Mouse (Mus musculus) midbrain, embryonic 16.5 days (tissue): ENCODE results near the gene Slc25a21. TPM values are rescaled to one million over a fixed set of nuclear protein-coding genes. Genes with fewer than 3 reads are reported as not detected.

Source experiments
- ATAC-seq: fragments of 200-750 bp; cut with Nextera tagmentation; 2 replicates; pipeline ENCODE4 v1.8.0; 2017; ENCODE audit warnings: moderate TSS enrichment
- H3K27ac ChIP-seq: fragments of 300-500 bp; sonication (generic); 2 replicates; pipeline ENCODE4 v1.5.1; 2014; ENCODE audit warnings: mild to moderate bottlenecking, low read length, mixed read lengths
- H3K27me3 ChIP-seq: fragments of 300-500 bp; sonication (generic); 2 replicates; pipeline ENCODE4 v1.6.1; 2014; ENCODE audit warnings: low read depth, low read length, mixed read lengths; ENCODE audit not compliant: control insufficient read depth, insufficient read depth
- H3K36me3 ChIP-seq: fragments of 300-500 bp; sonication (generic); 2 replicates; pipeline ENCODE4 v1.6.1; 2014; ENCODE audit warnings: mild to moderate bottlenecking, low read length, moderate library complexity, mixed read lengths; ENCODE audit not compliant: control insufficient read depth, insufficient read depth
- H3K4me1 ChIP-seq: fragments of 300-500 bp; sonication (generic); 2 replicates; pipeline ENCODE4 v1.6.1; 2014; ENCODE audit warnings: mild to moderate bottlenecking, low read length, mixed read lengths; ENCODE audit not compliant: control insufficient read depth, insufficient read depth
- H3K4me2 ChIP-seq: fragments of 300-500 bp; sonication (generic); 2 replicates; pipeline ENCODE4 v1.6.1; 2014; ENCODE audit warnings: mild to moderate bottlenecking, low read length, mixed read lengths
- H3K4me3 ChIP-seq: fragments of 300-500 bp; sonication (generic); 2 replicates; pipeline ENCODE4 v1.5.1; 2014; ENCODE audit warnings: low read depth, mild to moderate bottlenecking, low read length, moderate library complexity, mixed read lengths
- H3K9ac ChIP-seq: fragments of 300-500 bp; sonication (generic); 2 replicates; pipeline ENCODE4 v1.6.1; 2014; ENCODE audit warnings: low read depth, low read length, mixed read lengths
- H3K9me3 ChIP-seq: fragments of 300-500 bp; sonication (generic); replicated peaks from 2 replicates; pipeline ENCODE4 v1.6.1; 2014; ENCODE audit warnings: mild to moderate bottlenecking, low read length, mixed read lengths; ENCODE audit not compliant: control insufficient read depth, poor library complexity, severe bottlenecking
- WGBS: fragments of 180-500 bp; shearing (Covaris S2); extraction: QIAGEN DNeasy Blood & Tissue Kit; methylation state at CpG from one replicate; pipeline ENCODE4 v1.1.7; 2014; 5-methylcytosine and 5-hydroxymethylcytosine counted together
- polyA plus RNA-seq: library from polyadenylated mRNA; unstranded; fragments of >200 nt; fragmentation: Nextera tagmentation; extraction: Ambion mirVana; gene quantifications from 2 replicates; pipeline ENCODE4 v1.2.1, GENCODE M21; 2015

The Slc25a21 gene
- polyA plus RNA-seq, 1 experiment from 2014 or later: 0.26 TPM

DNA sequence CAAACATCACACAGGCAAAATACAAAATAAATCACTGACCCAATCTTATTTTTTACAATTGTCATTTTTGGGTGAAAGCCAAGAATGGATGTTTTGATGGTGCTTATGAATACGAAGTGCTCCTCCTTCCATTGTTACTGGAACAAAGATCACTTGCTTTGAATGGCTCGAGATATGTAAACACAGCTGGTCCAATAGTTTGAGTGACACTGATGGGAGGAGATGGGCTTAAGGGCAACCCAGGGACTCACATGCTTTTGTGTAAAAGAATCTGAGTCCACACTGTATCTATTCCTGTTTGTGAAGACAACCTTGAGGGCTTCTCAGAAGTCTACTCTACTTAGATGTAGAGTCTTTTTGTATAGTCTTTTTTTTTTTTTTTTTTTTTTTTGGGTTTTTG, 389.8 kb downstream of the Slc25a21 start:
- no peak overlapping the region for H3K4me2 ChIP-seq
- no peak for ATAC-seq
- H3K4me3 ChIP-seq: no peak overlapping the region
- 55% methylated on average over 2 of the region's 2 CpGs for WGBS
- no peaks in the 10 kb centered on the region for H3K36me3 ChIP-seq
- H3K4me1 ChIP-seq: no peaks in the 10 kb centered on the region
- no peak overlapping the region for H3K9ac ChIP-seq
- no peaks in the 10 kb centered on the region for H3K27me3 ChIP-seq
- no peak overlapping the region for H3K27ac ChIP-seq
- no peaks in the 10 kb centered on the region for H3K9me3 ChIP-seq

DNA sequence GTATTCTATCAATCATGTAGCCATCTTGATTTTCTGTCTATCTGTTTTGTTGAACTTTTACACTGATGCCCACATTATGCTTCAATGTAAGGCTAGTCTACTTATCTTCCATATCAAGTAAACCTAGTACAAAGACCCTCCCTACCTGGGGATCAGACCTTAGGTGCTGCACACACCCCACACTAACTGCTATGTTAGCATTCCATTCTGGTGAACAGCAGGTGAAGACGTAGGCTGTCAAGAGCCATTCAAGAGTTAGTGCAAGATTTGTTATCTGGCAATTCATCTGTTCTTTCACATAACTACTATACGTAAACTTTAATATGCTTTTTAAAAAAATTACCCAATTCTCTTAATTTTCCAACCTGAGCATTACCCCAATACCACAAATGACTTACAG, 390.2 kb downstream of the Slc25a21 start:
- WGBS: 90% methylated on average over 2 of the region's 2 CpGs
- no peak for ATAC-seq
- no peaks in the 10 kb centered on the region for H3K27me3 ChIP-seq

GRCm38 (mm10) chr12:56804487-56804886, 392.8 kb downstream of the Slc25a21 start:
- Histone ChIP-seq H3K27me3 (no peaks in the 10 kb centered on the region), H3K4me3 (no peak overlapping the region), H3K27ac (no peak overlapping the region), H3K9me3 (no peaks in the 10 kb centered on the region), H3K36me3 (no peaks in the 10 kb centered on the region), H3K4me1 (no peaks in the 10 kb centered on the region), H3K4me2 (no peak overlapping the region), H3K9ac (no peak overlapping the region)
- WGBS: 46% methylated on average over 3 of the region's 3 CpGs
- no peak for ATAC-seq

More for the DNA sequence above, 390.2 kb downstream of the Slc25a21 start:
- no peak overlapping the region for H3K9ac ChIP-seq
- H3K9me3 ChIP-seq: no peaks in the 10 kb centered on the region
- no peaks in the 10 kb centered on the region for H3K4me1 ChIP-seq
- no peak overlapping the region for H3K27ac ChIP-seq
- no peaks in the 10 kb centered on the region for H3K36me3 ChIP-seq
- H3K4me3 ChIP-seq: no peak overlapping the region
- H3K4me2 ChIP-seq: no peak overlapping the region

- Histone ChIP-seq H3K9me3 (no peaks in the 10 kb centered on the region), H3K27ac (no peak overlapping the region), H3K36me3 (no peaks in the 10 kb centered on the region), H3K9ac (no peak overlapping the region), H3K4me3 (no peak overlapping the region), H3K4me2 (no peak overlapping the region), H3K27me3 (no peaks in the 10 kb centered on the region), H3K4me1 (no peaks in the 10 kb centered on the region)
- WGBS: 55% methylated on average over 6 of the region's 6 CpGs
- ATAC-seq: no peak
Observed at GRCm38 (mm10) chr12:56798641-56799415, 398.4 kb downstream of the Slc25a21 start.

GRCm38 (mm10) chr12:56789236-56789635, 408.0 kb downstream of the Slc25a21 start:
- no peaks in the 10 kb centered on the region for H3K9me3 ChIP-seq
- no peaks in the 10 kb centered on the region for H3K36me3 ChIP-seq
- 80% methylated on average over 4 of the region's 4 CpGs for WGBS
- ATAC-seq: no peak
- H3K27ac ChIP-seq: no peak overlapping the region
- H3K4me3 ChIP-seq: no peak overlapping the region
- H3K9ac ChIP-seq: no peak overlapping the region
- no peaks in the 10 kb centered on the region for H3K27me3 ChIP-seq
- H3K4me2 ChIP-seq: no peak overlapping the region
- no peaks in the 10 kb centered on the region for H3K4me1 ChIP-seq

DNA sequence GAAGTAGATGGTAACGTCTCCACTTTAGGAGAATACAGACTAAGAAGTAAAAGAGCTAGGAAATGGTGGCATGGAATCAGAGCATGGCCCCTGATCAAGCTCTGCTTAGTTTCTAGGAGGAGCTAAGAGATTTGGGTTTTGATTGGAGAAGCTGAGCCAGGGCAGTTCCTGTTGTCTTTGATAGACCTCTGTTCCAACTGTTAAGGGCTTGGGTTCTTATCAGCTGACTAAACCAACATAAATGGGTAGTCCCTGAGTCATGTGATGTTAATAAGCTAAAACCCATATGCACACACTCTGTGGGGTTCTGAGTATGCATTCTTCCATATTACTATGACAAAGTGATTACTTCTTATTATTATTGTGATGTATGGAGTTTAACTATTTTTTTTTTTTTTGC, 412.0 kb downstream of the Slc25a21 start:
- Histone ChIP-seq H3K9me3 (no peaks in the 10 kb centered on the region), H3K27me3 (no peaks in the 10 kb centered on the region), H3K36me3 (no peaks in the 10 kb centered on the region), H3K9ac (no peak overlapping the region), H3K27ac (no peak overlapping the region), H3K4me2 (no peak overlapping the region), H3K4me1 (no peaks in the 10 kb centered on the region), H3K4me3 (no peak overlapping the region)
- no peak for ATAC-seq
- 80% methylated on average over 1 of the region's 1 CpGs for WGBS

GRCm38 (mm10) chr12:56781196-56781595, 416.1 kb downstream of the Slc25a21 start:
- no peak for ATAC-seq
- H3K4me2 ChIP-seq: no peak overlapping the region
- 82% methylated on average over 5 of the region's 5 CpGs for WGBS
- no peak overlapping the region for H3K4me3 ChIP-seq
- H3K36me3 ChIP-seq: no peaks in the 10 kb centered on the region
- H3K27ac ChIP-seq: no peak overlapping the region
- no peaks in the 10 kb centered on the region for H3K4me1 ChIP-seq
- no peaks in the 10 kb centered on the region for H3K9me3 ChIP-seq
- no peak overlapping the region for H3K9ac ChIP-seq
- H3K27me3 ChIP-seq: no peaks in the 10 kb centered on the region

- H3K9me3 ChIP-seq: no peaks in the 10 kb centered on the region
- no peak overlapping the region for H3K9ac ChIP-seq
- no peak overlapping the region for H3K4me3 ChIP-seq
- no peaks in the 10 kb centered on the region for H3K36me3 ChIP-seq
- no peak overlapping the region for H3K4me2 ChIP-seq
- H3K27me3 ChIP-seq: no peaks in the 10 kb centered on the region
- 92% methylated on average over 3 of the region's 3 CpGs for WGBS
- no peak for ATAC-seq
- H3K27ac ChIP-seq: no peak overlapping the region
- no peaks in the 10 kb centered on the region for H3K4me1 ChIP-seq
Observed at GRCm38 (mm10) chr12:56779621-56780020, 417.7 kb downstream of the Slc25a21 start.

GRCm38 (mm10) chr12:56773941-56774340, 423.3 kb downstream of the Slc25a21 start:
- no peak overlapping the region for H3K9ac ChIP-seq
- no peaks in the 10 kb centered on the region for H3K27me3 ChIP-seq
- no peaks in the 10 kb centered on the region for H3K4me1 ChIP-seq
- no peaks in the 10 kb centered on the region for H3K36me3 ChIP-seq
- no peak overlapping the region for H3K4me2 ChIP-seq
- H3K4me3 ChIP-seq: no peak overlapping the region
- H3K9me3 ChIP-seq: no peaks in the 10 kb centered on the region
- no peak for ATAC-seq
- WGBS: 53% methylated on average over 6 of the region's 6 CpGs
- H3K27ac ChIP-seq: no peak overlapping the region
